Mouse (Mus musculus): ENCODE data around the gene Dis3l. TPM values are rescaled to one million over a fixed set of nuclear protein-coding genes. Genes with fewer than 3 reads are reported as not detected.
"Not testable (repeated sequence)": the region's sequence is repeated elsewhere in the genome, so short reads cannot be mapped to it uniquely, and the experiment has no call there.

Gene Dis3l
- polyA plus RNA-seq, 1 experiment: 16.3 TPM

GRCm38 (mm10) chr9:64281105-64281780 lies 59.8 kb downstream of the Dis3l start, which contains the start of gene Tipin:
Gene Tipin (plus strand): TSS chr9:64281581.
- no peak for TF ChIP-seq CTCF (IDR thresholded peaks at IDR 0.05; ENCODE audit: borderline replicate concordance, insufficient read depth, low read length)
- peak; percentile 89 for TF ChIP-seq POLR2A (IDR thresholded peaks at IDR 0.05; ENCODE audit: low read depth, low read length)
- peak within 1 kb of the TSS; percentile 81 for H3K4me3 ChIP-seq (ENCODE audit: insufficient read depth, low read length)
- H3K4me1 ChIP-seq (ENCODE audit: control insufficient read depth, insufficient read depth, low read length): peaks cover 5% of the 10 kb centered on the region; the same call in 1 of the 2 replicates
- peak within 1 kb of the TSS; percentile 15 for H3K27ac ChIP-seq (ENCODE audit: insufficient read depth, low read length)

GRCm38 (mm10) chr9:64278665-64279310 lies 62.3 kb downstream of the Dis3l start:
- Histone ChIP-seq H3K4me3 (ENCODE audit: insufficient read depth, low read length) (no peak overlapping the region), H3K27ac (ENCODE audit: insufficient read depth, low read length) (no peak overlapping the region), H3K4me1 (ENCODE audit: control insufficient read depth, insufficient read depth, low read length) (peaks cover 5% of the 10 kb centered on the region; the same call in 1 of the 2 replicates)
- TF ChIP-seq CTCF (IDR thresholded peaks at IDR 0.05; ENCODE audit: borderline replicate concordance, insufficient read depth, low read length): no peak
- no peak for TF ChIP-seq POLR2A (IDR thresholded peaks at IDR 0.05; ENCODE audit: low read depth, low read length)

GRCm38 (mm10) chr9:64277706-64278105 lies 63.4 kb downstream of the Dis3l start:
- TF ChIP-seq CTCF (IDR thresholded peaks at IDR 0.05; ENCODE audit: borderline replicate concordance, insufficient read depth, low read length): peak; percentile 38; the same call in 1 of the 2 replicates
- no peak for TF ChIP-seq POLR2A (IDR thresholded peaks at IDR 0.05; ENCODE audit: low read depth, low read length)
- H3K27ac ChIP-seq (ENCODE audit: insufficient read depth, low read length): no peak overlapping the region
- no peak overlapping the region for H3K4me3 ChIP-seq (ENCODE audit: insufficient read depth, low read length)
- H3K4me1 ChIP-seq (ENCODE audit: control insufficient read depth, insufficient read depth, low read length): peaks cover 4% of the 10 kb centered on the region; the same call in 1 of the 2 replicates

GRCm38 (mm10) chr9:64274919-64275318 lies 66.2 kb downstream of the Dis3l start:
- Histone ChIP-seq H3K27ac (ENCODE audit: insufficient read depth, low read length) (no peak overlapping the region), H3K4me3 (ENCODE audit: insufficient read depth, low read length) (no peak overlapping the region), H3K4me1 (ENCODE audit: control insufficient read depth, insufficient read depth, low read length) (no peaks in the 10 kb centered on the region)
- TF ChIP-seq POLR2A (IDR thresholded peaks at IDR 0.05; ENCODE audit: low read depth, low read length): no peak

- TF ChIP-seq CTCF (IDR thresholded peaks at IDR 0.05; ENCODE audit: borderline replicate concordance, insufficient read depth, low read length): no peak
- TF ChIP-seq POLR2A (IDR thresholded peaks at IDR 0.05; ENCODE audit: low read depth, low read length): no peak
- no peak overlapping the region for H3K4me3 ChIP-seq (ENCODE audit: insufficient read depth, low read length)
- no peaks in the 10 kb centered on the region for H3K4me1 ChIP-seq (ENCODE audit: control insufficient read depth, insufficient read depth, low read length)
- no peak overlapping the region for H3K27ac ChIP-seq (ENCODE audit: insufficient read depth, low read length)
Observed at GRCm38 (mm10) chr9:64274291-64274690, 66.8 kb downstream of the Dis3l start.

GRCm38 (mm10) chr9:64273757-64274156 lies 67.3 kb downstream of the Dis3l start:
- TF ChIP-seq POLR2A (IDR thresholded peaks at IDR 0.05; ENCODE audit: low read depth, low read length): no peak
- no peak for TF ChIP-seq CTCF (IDR thresholded peaks at IDR 0.05; ENCODE audit: borderline replicate concordance, insufficient read depth, low read length)
- no peaks in the 10 kb centered on the region for H3K4me1 ChIP-seq (ENCODE audit: control insufficient read depth, insufficient read depth, low read length)
- H3K4me3 ChIP-seq (ENCODE audit: insufficient read depth, low read length): no peak overlapping the region
- no peak overlapping the region for H3K27ac ChIP-seq (ENCODE audit: insufficient read depth, low read length)

GRCm38 (mm10) chr9:64272611-64273010 lies 68.5 kb downstream of the Dis3l start:
- H3K4me1 ChIP-seq (ENCODE audit: control insufficient read depth, insufficient read depth, low read length): no peaks in the 10 kb centered on the region
- H3K4me3 ChIP-seq (ENCODE audit: insufficient read depth, low read length): no peak overlapping the region
- no peak for TF ChIP-seq POLR2A (IDR thresholded peaks at IDR 0.05; ENCODE audit: low read depth, low read length)
- TF ChIP-seq CTCF (IDR thresholded peaks at IDR 0.05; ENCODE audit: borderline replicate concordance, insufficient read depth, low read length): peak; percentile 47; the same call in 1 of the 2 replicates
- H3K27ac ChIP-seq (ENCODE audit: insufficient read depth, low read length): no peak overlapping the region

- Histone ChIP-seq H3K4me3 (ENCODE audit: insufficient read depth, low read length) (no peak overlapping the region), H3K4me1 (ENCODE audit: control insufficient read depth, insufficient read depth, low read length) (no peaks in the 10 kb centered on the region), H3K27ac (ENCODE audit: insufficient read depth, low read length) (no peak overlapping the region)
- no peak for TF ChIP-seq CTCF (IDR thresholded peaks at IDR 0.05; ENCODE audit: borderline replicate concordance, insufficient read depth, low read length)
- no peak for TF ChIP-seq POLR2A (IDR thresholded peaks at IDR 0.05; ENCODE audit: low read depth, low read length)
Observed at GRCm38 (mm10) chr9:64271249-64271648, 69.8 kb downstream of the Dis3l start.

GRCm38 (mm10) chr9:64268836-64269235 lies 72.3 kb downstream of the Dis3l start:
- H3K4me3 ChIP-seq (ENCODE audit: insufficient read depth, low read length); H3K4me1 ChIP-seq (ENCODE audit: control insufficient read depth, insufficient read depth, low read length); H3K27ac ChIP-seq (ENCODE audit: insufficient read depth, low read length): not testable (repeated sequence)

- no peak for TF ChIP-seq CTCF (IDR thresholded peaks at IDR 0.05; ENCODE audit: borderline replicate concordance, insufficient read depth, low read length)
- no peak for TF ChIP-seq POLR2A (IDR thresholded peaks at IDR 0.05; ENCODE audit: low read depth, low read length)
- Histone ChIP-seq H3K4me1 (ENCODE audit: control insufficient read depth, insufficient read depth, low read length) (no peaks in the 10 kb centered on the region), H3K4me3 (ENCODE audit: insufficient read depth, low read length) (no peak overlapping the region), H3K27ac (ENCODE audit: insufficient read depth, low read length) (no peak overlapping the region)
Observed at GRCm38 (mm10) chr9:64268196-64268595, 72.9 kb downstream of the Dis3l start.
